Mouse (Mus musculus) kidney, postnatal 25 days (tissue): ENCODE results near the gene Hmcn2.

Experiments
- DNase-seq, 2 experiments: peaks; one replicate each; pipeline ENCODE4 v3.0.0; 2021; ENCODE audit warnings: mixed read lengths in 2 of 2

The Hmcn2 gene

DNA sequence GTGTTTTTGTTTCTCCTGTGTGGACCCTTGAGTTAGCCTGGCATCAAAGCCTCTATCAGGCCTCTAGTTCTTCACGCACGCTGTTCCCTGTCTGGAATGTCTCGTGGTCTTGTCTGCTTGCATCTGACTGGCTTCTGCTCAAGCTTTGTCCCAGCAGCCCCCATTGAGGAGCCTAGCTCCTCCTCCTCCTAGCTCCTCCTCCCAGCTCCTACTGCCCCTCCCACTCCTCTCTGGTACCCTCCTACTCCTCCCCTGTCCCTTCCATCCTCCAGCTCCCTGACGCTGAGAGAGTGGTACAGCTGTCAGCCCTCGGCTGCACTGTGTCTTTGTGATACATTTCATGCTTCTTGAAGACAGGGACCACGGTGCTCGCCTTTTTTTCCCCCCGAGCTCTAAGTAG lies 104.4 kb downstream of the Hmcn2 start:
- DNase-seq, result no peak

DNA sequence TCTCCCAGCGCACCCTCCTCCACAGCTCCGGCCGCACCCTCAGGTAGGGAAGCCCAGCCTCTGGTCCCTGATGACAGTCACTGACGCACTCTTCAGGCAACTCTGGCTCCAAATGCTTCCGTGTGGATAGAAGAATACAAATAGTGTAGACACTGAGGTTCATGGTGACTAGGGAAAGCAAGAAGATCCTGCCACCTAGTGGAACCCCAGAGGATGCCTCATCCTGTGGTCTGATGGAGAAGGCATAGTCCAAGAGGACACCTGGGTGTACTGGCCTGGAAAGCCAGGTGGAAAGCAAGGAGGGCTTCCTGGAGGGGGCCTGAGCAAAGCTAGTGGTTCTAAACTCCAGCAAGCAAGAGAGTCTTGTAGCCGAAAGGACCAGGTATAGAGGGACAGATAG lies 106.7 kb downstream of the Hmcn2 start:
- DNase-seq, result no peak

- DNase-seq, result no peak
These were observed 108.4 kb downstream of the Hmcn2 start for GRCm38 (mm10) chr2:31422576-31422975.

GRCm38 (mm10) chr2:31431477-31431876 lies 117.3 kb downstream of the Hmcn2 start:
- DNase-seq, result no peak

- DNase-seq, result peak; percentile 70 to 87
These were observed 120.5 kb downstream of the Hmcn2 start for GRCm38 (mm10) chr2:31434746-31435145.

GRCm38 (mm10) chr2:31435567-31435966 lies 121.4 kb downstream of the Hmcn2 start:
- peak; percentile 84 to 89 for DNase-seq

- DNase-seq, result peak; percentile 56 to 79
These were observed 123.4 kb downstream of the Hmcn2 start for GRCm38 (mm10) chr2:31437480-31438245.

- peak; percentile 61 to 86 for DNase-seq
These were observed 125.4 kb downstream of the Hmcn2 start for GRCm38 (mm10) chr2:31439576-31439975.

- no peak for DNase-seq
These were observed 128.4 kb downstream of the Hmcn2 start for GRCm38 (mm10) chr2:31442480-31443160.

DNA sequence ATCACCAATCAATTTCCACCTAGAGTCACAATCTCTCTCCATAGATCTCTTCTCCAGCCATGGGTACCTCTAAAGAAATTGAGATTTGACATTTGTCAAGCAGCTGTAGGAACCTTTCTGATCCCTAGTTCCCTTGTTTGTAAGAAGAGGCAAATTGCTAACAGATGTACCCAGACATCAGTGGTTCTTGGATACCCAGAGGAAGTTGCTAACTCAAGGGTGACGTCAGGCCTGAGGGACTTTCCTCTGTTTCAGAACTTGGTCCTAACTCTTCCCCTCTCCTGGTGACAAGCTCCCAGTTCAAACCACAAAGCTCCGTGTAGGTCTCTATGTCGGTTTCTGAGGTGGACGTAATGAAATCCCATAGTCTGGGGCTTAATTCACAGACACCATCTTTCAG lies 131.8 kb downstream of the Hmcn2 start:
- no peak for DNase-seq

DNA sequence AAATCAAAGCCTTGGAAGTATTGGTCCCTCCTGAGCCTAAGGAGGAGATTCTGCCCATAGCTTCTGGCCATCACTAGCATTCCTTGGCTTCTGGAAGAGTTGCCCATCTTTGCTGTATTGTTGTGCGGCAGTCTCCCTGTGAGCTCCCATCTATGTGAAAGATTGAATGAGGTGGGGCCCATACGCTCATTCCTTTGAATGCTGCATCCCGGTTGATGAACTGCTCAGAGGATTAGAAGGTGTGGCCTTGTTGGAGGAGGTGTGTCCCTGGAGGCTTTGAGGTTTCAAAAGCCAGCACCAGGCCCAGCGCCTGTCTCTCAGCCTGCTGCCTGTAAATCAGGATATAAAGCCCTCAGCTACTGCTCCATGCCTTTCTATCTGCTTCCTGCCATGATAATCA lies 132.2 kb downstream of the Hmcn2 start:
- DNase-seq, result no peak

DNA sequence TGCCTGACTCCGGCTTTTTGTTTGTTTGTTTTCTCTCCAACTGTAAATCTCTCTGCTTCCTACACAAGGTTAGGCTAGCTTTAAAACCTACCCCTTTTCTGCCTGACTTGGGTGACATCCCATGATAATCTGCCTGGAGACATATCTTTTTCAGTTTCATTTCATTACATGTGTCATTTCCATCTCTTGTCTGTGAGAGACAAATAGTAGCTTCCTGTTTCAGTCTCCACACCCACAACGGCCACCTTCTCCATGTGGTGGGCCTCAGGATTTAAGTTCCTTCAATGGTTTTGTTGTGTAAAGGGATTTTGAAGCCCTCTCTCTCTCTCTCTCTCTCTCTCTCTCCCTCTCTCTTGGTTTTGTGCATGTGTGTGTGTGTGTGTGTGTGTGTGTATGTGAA lies 133.3 kb downstream of the Hmcn2 start:
- no peak for DNase-seq

DNA sequence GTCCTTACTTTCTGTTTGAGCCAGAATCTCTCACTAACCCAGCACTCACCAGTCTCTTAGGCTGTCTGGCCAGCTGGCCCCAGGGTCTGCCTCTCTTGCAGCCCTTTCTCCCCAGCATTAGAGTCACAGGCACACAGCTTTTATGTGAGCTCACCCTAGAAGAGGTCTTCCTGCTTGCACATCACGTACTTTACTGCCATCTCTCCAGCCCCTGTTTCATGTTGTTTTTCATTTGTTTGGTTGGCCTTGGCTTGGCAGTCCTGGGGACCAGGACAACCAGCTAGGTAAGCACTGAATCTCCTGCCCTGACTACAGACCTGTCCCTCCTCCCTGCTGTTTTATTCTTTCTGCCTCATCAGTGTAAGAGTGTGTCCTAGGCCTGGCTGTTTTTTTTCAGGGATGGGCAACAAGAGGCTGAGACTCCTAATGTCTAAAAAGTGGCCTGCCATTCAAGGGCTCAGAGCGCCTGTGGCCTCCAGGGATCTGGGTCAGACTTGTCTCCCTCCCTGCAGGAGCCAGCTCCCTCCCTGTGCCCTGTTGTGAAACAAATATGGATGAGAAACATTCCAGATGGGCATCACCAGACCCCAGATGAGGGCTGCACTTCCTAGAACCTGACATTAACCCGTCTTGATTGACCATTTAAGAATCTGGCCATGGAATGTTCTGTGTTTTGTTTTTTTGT lies 134.7 kb downstream of the Hmcn2 start:
- DNase-seq, result no peak

DNA sequence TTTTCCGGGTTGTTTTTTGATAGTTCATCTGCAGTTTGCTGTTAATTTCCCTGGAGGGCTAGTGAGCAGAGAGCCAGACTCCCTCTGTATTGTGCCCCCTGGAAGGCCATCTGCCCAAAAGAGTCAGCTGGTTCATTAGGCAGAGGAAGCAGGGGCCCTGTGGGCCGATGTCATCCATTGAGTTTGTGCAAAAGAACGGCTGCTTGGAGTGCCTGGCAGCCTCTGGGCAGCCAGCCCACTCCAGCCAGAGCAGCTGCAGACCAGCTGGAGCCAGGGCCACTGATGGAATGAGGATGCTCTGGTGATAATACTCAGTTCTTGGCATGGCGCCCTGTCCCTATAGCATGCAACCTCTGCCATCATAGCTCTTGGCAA lies 135.2 kb downstream of the Hmcn2 start:
- DNase-seq, result peak in 1 of 2 experiments; percentile 28

- DNase-seq, result no peak
These were observed 135.7 kb downstream of the Hmcn2 start for GRCm38 (mm10) chr2:31449902-31450301.

GRCm38 (mm10) chr2:31450661-31451060 lies 136.4 kb downstream of the Hmcn2 start:
- no peak for DNase-seq

- DNase-seq, result no peak
These were observed 137.3 kb downstream of the Hmcn2 start for GRCm38 (mm10) chr2:31451530-31451929.

GRCm38 (mm10) chr2:31453011-31453410 lies 138.8 kb downstream of the Hmcn2 start:
- no peak for DNase-seq

DNA sequence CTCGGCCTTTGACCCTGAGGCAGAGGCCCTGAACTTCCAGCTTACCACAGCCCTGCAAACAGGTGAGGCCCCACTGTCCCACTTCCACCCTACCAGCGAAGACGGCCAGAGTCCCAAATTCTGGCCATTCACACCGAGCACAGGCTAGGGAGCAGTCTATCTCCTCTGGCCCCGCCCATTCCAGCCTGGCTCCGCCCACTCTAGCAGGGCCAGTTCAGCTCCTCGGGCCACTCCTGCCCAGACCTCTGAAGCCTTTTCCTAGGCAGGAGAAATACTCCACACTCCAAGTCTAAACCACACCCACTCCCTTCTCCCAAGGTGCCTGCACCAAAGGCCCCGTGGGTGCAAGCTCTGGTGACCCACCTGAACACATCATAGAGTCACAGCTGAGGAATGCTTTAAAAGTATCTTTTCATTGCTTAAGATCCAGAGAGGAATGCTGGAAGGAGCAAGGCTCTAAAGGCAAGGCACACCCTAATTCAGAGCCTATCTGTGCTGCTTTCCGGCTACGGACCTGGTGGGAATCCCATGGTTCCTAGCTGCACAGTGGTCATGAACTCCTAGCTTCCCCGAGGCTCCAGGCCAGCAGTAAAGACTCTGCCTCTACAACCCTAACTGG lies 139.5 kb downstream of the Hmcn2 start:
- peak; percentile 85 to 87 for DNase-seq

DNA sequence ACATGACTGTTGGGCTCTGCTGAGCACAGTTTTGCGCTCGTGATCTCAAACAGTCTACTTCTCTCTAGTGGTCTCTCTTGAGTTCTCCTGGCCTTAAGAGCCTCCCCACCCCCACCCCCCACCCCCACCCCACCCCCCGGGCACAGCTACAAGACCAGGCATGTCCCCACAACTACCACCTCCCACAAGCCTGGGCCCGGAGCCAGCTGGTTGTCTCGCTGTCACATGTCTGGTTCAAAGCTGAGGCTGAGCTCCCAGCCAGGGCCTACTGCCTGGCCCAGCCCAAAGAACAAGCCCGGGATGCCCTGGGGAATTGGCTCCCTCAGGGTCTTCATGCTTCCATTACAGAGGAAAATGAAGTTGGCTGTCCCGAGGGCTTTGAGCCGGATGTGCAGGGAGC lies 140.1 kb downstream of the Hmcn2 start:
- peak; percentile 71 to 84 for DNase-seq

DNA sequence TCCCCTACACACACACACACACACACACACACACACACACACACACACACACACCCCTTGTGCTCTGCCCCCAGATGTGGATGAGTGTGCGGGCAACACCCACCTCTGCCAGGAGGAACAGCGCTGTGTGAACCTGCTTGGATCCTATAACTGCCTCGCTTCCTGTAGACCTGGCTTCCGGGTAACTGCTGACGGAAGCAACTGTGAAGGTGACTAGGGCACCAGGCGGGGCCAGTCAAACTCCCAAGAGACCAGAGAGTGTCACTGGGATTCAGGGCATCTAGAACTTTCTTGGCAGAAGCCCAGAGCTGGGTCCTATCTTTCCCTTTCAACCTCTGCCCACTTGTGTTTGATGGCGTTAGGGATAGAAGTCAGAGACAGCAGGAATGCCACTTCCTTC lies 141.2 kb downstream of the Hmcn2 start:
- DNase-seq, result no peak

DNA sequence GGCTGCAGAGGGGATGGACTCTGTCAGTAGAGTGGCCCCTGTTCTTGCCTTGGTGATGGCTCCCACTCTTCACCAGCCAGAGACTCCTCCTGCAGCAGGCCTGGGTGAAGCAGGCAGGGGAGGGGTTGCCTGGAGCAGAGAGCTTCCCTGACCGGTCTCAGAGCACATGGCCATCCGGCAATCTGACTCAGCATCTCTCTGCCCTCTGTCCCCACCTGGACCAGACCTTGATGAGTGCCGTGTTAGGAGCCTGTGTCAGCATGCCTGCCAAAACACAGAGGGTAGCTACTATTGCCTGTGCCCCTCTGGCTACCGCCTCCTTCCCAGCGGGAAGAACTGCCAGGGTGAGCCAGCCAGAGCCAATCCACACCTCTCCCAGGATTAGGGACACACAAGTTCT lies 144.2 kb downstream of the Hmcn2 start:
- peak; percentile 60 to 88 for DNase-seq
